Mouse (Mus musculus): ENCODE measurements around the gene Zeb2.
"Not testable (repeated sequence)": the region's sequence is repeated elsewhere in the genome, so short reads cannot be mapped to it uniquely, and the experiment has no call there.

Zeb2 gene

GRCm38 (mm10) chr2:45115720-45116495, 1.3 kb downstream of the Zeb2 start:
- H3K36me3 ChIP-seq (ENCODE audit: insufficient read depth, low read length), result no peaks in the 10 kb centered on the region
- H3K9me3 ChIP-seq (ENCODE audit: low read length), result no peaks in the 10 kb centered on the region
- peaks cover 35% of the 10 kb centered on the region for H3K4me1 ChIP-seq (replicated peaks; ENCODE audit: low read depth, low read length)
- peaks cover 51% of the 10 kb centered on the region for H3K27me3 ChIP-seq (ENCODE audit: insufficient read depth, low read length)
- TF ChIP-seq NANOG (IDR thresholded peaks at IDR 0.05; ENCODE audit: borderline replicate concordance, low read length), result no peak
- TF ChIP-seq POU5F1 (IDR thresholded peaks at IDR 0.05; ENCODE audit: borderline replicate concordance, low read length), result no peak
- no peak for TF ChIP-seq CTCF (conservative IDR thresholded peaks at IDR 0.05; ENCODE audit: low read length)
- peak overlapping the region; percentile 72 for H3K4me3 ChIP-seq (replicated peaks; ENCODE audit: low read length)

- no peaks in the 10 kb centered on the region for H3K9me3 ChIP-seq (ENCODE audit: low read length)
- H3K36me3 ChIP-seq (ENCODE audit: insufficient read depth, low read length), result no peaks in the 10 kb centered on the region
- H3K27me3 ChIP-seq (ENCODE audit: insufficient read depth, low read length), result peaks cover 58% of the 10 kb centered on the region
- H3K4me1 ChIP-seq (replicated peaks; ENCODE audit: low read depth, low read length), result peaks cover 42% of the 10 kb centered on the region
- TF ChIP-seq NANOG (IDR thresholded peaks at IDR 0.05; ENCODE audit: borderline replicate concordance, low read length) (no peak), POU5F1 (IDR thresholded peaks at IDR 0.05; ENCODE audit: borderline replicate concordance, low read length) (no peak), CTCF (conservative IDR thresholded peaks at IDR 0.05; ENCODE audit: low read length) (no peak)
- no peak overlapping the region for H3K4me3 ChIP-seq (replicated peaks; ENCODE audit: low read length)
Measured at GRCm38 (mm10) chr2:45115211-45115610, 2.0 kb downstream of the Zeb2 start.

GRCm38 (mm10) chr2:45114596-45114995, 2.6 kb downstream of the Zeb2 start:
- Histone ChIP-seq H3K9me3 (ENCODE audit: low read length) (no peaks in the 10 kb centered on the region), H3K4me3 (replicated peaks; ENCODE audit: low read length) (no peak overlapping the region), H3K36me3 (ENCODE audit: insufficient read depth, low read length) (no peaks in the 10 kb centered on the region), H3K4me1 (replicated peaks; ENCODE audit: low read depth, low read length) (peaks cover 42% of the 10 kb centered on the region), H3K27me3 (ENCODE audit: insufficient read depth, low read length) (peaks cover 63% of the 10 kb centered on the region)
- no peak for TF ChIP-seq NANOG (IDR thresholded peaks at IDR 0.05; ENCODE audit: borderline replicate concordance, low read length)
- no peak for TF ChIP-seq POU5F1 (IDR thresholded peaks at IDR 0.05; ENCODE audit: borderline replicate concordance, low read length)
- TF ChIP-seq CTCF (conservative IDR thresholded peaks at IDR 0.05; ENCODE audit: low read length), result no peak

- Histone ChIP-seq H3K36me3 (ENCODE audit: insufficient read depth, low read length) (no peaks in the 10 kb centered on the region), H3K4me1 (replicated peaks; ENCODE audit: low read depth, low read length) (peaks cover 42% of the 10 kb centered on the region), H3K9me3 (ENCODE audit: low read length) (no peaks in the 10 kb centered on the region), H3K27me3 (ENCODE audit: insufficient read depth, low read length) (peaks cover 67% of the 10 kb centered on the region), H3K4me3 (replicated peaks; ENCODE audit: low read length) (no peak overlapping the region)
- TF ChIP-seq CTCF (conservative IDR thresholded peaks at IDR 0.05; ENCODE audit: low read length), result no peak
- no peak for TF ChIP-seq NANOG (IDR thresholded peaks at IDR 0.05; ENCODE audit: borderline replicate concordance, low read length)
- TF ChIP-seq POU5F1 (IDR thresholded peaks at IDR 0.05; ENCODE audit: borderline replicate concordance, low read length), result no peak
Measured at GRCm38 (mm10) chr2:45113912-45114311, 3.3 kb downstream of the Zeb2 start.

- H3K9me3 ChIP-seq (ENCODE audit: low read length), result no peaks in the 10 kb centered on the region
- no peaks in the 10 kb centered on the region for H3K36me3 ChIP-seq (ENCODE audit: insufficient read depth, low read length)
- peaks cover 46% of the 10 kb centered on the region for H3K4me1 ChIP-seq (replicated peaks; ENCODE audit: low read depth, low read length)
- TF ChIP-seq CTCF (conservative IDR thresholded peaks at IDR 0.05; ENCODE audit: low read length), result 0 out of 2 replicates have a peak, but pooled peaks have one; percentile 4
- no peak for TF ChIP-seq POU5F1 (IDR thresholded peaks at IDR 0.05; ENCODE audit: borderline replicate concordance, low read length)
- peaks cover 75% of the 10 kb centered on the region for H3K27me3 ChIP-seq (ENCODE audit: insufficient read depth, low read length)
- H3K4me3 ChIP-seq (replicated peaks; ENCODE audit: low read length), result no peak overlapping the region
Measured at GRCm38 (mm10) chr2:45112891-45113683, 4.1 kb downstream of the Zeb2 start.

- no peak for TF ChIP-seq POU5F1 (IDR thresholded peaks at IDR 0.05; ENCODE audit: borderline replicate concordance, low read length)
- TF ChIP-seq CTCF (conservative IDR thresholded peaks at IDR 0.05; ENCODE audit: low read length), result no peak
- no peak for TF ChIP-seq NANOG (IDR thresholded peaks at IDR 0.05; ENCODE audit: borderline replicate concordance, low read length)
- Histone ChIP-seq H3K27me3 (ENCODE audit: insufficient read depth, low read length) (peaks cover 84% of the 10 kb centered on the region), H3K4me1 (replicated peaks; ENCODE audit: low read depth, low read length) (peaks cover 39% of the 10 kb centered on the region), H3K4me3 (replicated peaks; ENCODE audit: low read length) (no peak overlapping the region), H3K9me3 (ENCODE audit: low read length) (no peaks in the 10 kb centered on the region), H3K36me3 (ENCODE audit: insufficient read depth, low read length) (no peaks in the 10 kb centered on the region)
Measured at GRCm38 (mm10) chr2:45112021-45112747, 5.0 kb downstream of the Zeb2 start.

GRCm38 (mm10) chr2:45111571-45111970, 5.6 kb downstream of the Zeb2 start:
- peaks cover 39% of the 10 kb centered on the region for H3K4me1 ChIP-seq (replicated peaks; ENCODE audit: low read depth, low read length)
- peaks cover 88% of the 10 kb centered on the region for H3K27me3 ChIP-seq (ENCODE audit: insufficient read depth, low read length)
- H3K9me3 ChIP-seq (ENCODE audit: low read length); H3K36me3 ChIP-seq (ENCODE audit: insufficient read depth, low read length); H3K4me3 ChIP-seq (replicated peaks; ENCODE audit: low read length): not testable (repeated sequence)

GRCm38 (mm10) chr2:45110757-45111411, 6.3 kb downstream of the Zeb2 start:
- Histone ChIP-seq H3K4me3 (replicated peaks; ENCODE audit: low read length) (peak overlapping the region; percentile 82; the same call in 1 of the 2 replicates), H3K4me1 (replicated peaks; ENCODE audit: low read depth, low read length) (peaks cover 38% of the 10 kb centered on the region), H3K27me3 (ENCODE audit: insufficient read depth, low read length) (peaks cover 89% of the 10 kb centered on the region), H3K9me3 (ENCODE audit: low read length) (no peaks in the 10 kb centered on the region), H3K36me3 (ENCODE audit: insufficient read depth, low read length) (no peaks in the 10 kb centered on the region)
- no peak for TF ChIP-seq CTCF (conservative IDR thresholded peaks at IDR 0.05; ENCODE audit: low read length)
- TF ChIP-seq NANOG (IDR thresholded peaks at IDR 0.05; ENCODE audit: borderline replicate concordance, low read length), result no peak
- TF ChIP-seq POU5F1 (IDR thresholded peaks at IDR 0.05; ENCODE audit: borderline replicate concordance, low read length), result no peak

All from E14TG2a.4 (cell line).